Mouse (Mus musculus): Measurements from ENCODE around the gene Prok1. TPM values are rescaled to one million over a fixed set of nuclear protein-coding genes. Genes with fewer than 3 reads are reported as not detected.

Prok1 gene
- polyA plus RNA-seq, 1 experiment from 2014 or later = not detected

DNA sequence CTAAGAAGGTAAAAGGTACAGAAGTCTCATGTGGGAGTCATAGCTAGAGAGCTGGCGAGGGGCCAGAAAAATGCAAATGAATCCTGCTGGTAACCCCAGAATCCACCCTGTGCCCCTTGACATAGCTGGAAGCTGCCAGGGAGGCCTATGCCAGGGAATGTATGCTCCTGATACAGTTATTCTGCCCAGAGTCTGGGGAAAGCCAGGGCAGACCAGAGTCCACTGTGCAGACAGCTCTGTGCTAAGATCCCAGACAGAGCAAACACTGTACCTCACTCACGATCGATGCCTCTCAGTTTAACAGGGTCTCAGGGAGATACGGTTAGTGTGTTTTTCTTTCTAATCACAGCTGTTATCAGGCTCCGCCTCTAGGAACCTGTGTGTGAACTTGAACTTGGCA lies 9.7 kb downstream of the Prok1 start:
- H3K9ac ChIP-seq (ENCODE audit: low read depth, low read length) = no peak overlapping the region

DNA sequence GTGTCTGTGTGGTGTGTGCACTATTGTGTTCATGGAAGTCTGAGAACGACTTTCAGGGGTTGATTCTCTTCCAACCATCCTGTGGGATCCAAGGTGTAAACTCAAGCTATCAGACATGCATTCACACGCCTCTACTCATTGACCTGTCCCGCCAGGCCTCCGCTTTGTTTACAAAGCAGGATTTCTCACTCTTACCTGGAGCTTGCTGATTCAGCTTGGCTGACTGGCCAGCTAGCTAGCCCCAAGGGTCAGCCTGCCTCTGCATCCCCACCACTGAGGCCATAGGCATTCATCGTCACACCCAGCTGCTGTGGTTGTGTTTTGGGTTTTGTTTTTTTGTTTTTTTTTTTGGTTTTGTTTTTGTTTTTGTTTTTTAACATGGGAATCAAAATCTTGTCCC lies 10.3 kb downstream of the Prok1 start:
- no peak for DNase-seq (ENCODE audit: low spot score)
- ATAC-seq (ENCODE audit: low FRiP score) = no peak
- Histone ChIP-seq H3K4me2 (replicated peaks; ENCODE audit: low read depth, low read length) (no peak overlapping the region), H3K4me3 (ENCODE audit: low read depth, low read length) (no peak overlapping the region), H3K9me3 (ENCODE audit: control insufficient read depth, low read length) (no peaks in the 10 kb centered on the region), H3K4me1 (replicated peaks; ENCODE audit: control insufficient read depth, insufficient read depth, low read length) (no peaks in the 10 kb centered on the region), H3K27ac (ENCODE audit: low read depth, low read length) (no peak overlapping the region), H3K27me3 (ENCODE audit: control insufficient read depth, insufficient read depth, low read length) (no peaks in the 10 kb centered on the region), H3K9ac (ENCODE audit: low read depth, low read length) (no peak overlapping the region), H3K36me3 (ENCODE audit: control insufficient read depth, insufficient read depth, low read length) (no peaks in the 10 kb centered on the region)
- WGBS = 80% methylated on average over 5 of the region's 5 CpGs

More for the DNA sequence above, 9.7 kb downstream of the Prok1 start:
- 79% methylated on average over 5 of the region's 5 CpGs for WGBS
- Histone ChIP-seq H3K4me1 (replicated peaks; ENCODE audit: control insufficient read depth, insufficient read depth, low read length) (no peaks in the 10 kb centered on the region), H3K4me3 (ENCODE audit: low read depth, low read length) (no peak overlapping the region), H3K9me3 (ENCODE audit: control insufficient read depth, low read length) (no peaks in the 10 kb centered on the region), H3K36me3 (ENCODE audit: control insufficient read depth, insufficient read depth, low read length) (no peaks in the 10 kb centered on the region), H3K4me2 (replicated peaks; ENCODE audit: low read depth, low read length) (no peak overlapping the region), H3K27me3 (ENCODE audit: control insufficient read depth, insufficient read depth, low read length) (no peaks in the 10 kb centered on the region), H3K27ac (ENCODE audit: low read depth, low read length) (no peak overlapping the region)
- DNase-seq (ENCODE audit: low spot score) (no peak), ATAC-seq (ENCODE audit: low FRiP score) (no peak)

DNA sequence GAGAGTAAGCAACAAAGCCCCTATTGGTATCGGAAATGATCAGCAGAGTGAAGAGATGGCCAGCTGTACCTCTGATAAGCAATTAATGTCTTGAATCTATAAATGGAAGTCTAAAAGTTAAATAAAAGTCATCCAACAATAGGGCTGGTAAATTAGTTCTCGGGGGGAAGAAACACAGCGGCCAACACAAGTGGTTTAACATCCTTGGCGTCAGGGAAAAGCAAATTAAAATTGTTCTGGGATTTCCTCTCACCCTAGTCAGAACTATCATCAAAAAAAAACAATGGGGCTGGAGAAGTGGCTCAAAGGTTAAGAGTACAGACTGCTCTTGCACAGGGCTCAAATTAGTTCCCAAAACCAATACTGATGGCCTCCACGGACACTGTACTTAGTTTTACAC lies 13.7 kb downstream of the Prok1 start:
- Histone ChIP-seq H3K9me3 (ENCODE audit: control insufficient read depth, low read length) (no peaks in the 10 kb centered on the region), H3K4me1 (replicated peaks; ENCODE audit: control insufficient read depth, insufficient read depth, low read length) (no peaks in the 10 kb centered on the region), H3K27ac (ENCODE audit: low read depth, low read length) (no peak overlapping the region), H3K4me3 (ENCODE audit: low read depth, low read length) (no peak overlapping the region), H3K9ac (ENCODE audit: low read depth, low read length) (no peak overlapping the region), H3K27me3 (ENCODE audit: control insufficient read depth, insufficient read depth, low read length) (no peaks in the 10 kb centered on the region), H3K4me2 (replicated peaks; ENCODE audit: low read depth, low read length) (no peak overlapping the region), H3K36me3 (ENCODE audit: control insufficient read depth, insufficient read depth, low read length) (no peaks in the 10 kb centered on the region)
- WGBS = 86% methylated on average over 5 of the region's 5 CpGs
- no peak for ATAC-seq (ENCODE audit: low FRiP score)
- DNase-seq (ENCODE audit: low spot score) = no peak

DNA sequence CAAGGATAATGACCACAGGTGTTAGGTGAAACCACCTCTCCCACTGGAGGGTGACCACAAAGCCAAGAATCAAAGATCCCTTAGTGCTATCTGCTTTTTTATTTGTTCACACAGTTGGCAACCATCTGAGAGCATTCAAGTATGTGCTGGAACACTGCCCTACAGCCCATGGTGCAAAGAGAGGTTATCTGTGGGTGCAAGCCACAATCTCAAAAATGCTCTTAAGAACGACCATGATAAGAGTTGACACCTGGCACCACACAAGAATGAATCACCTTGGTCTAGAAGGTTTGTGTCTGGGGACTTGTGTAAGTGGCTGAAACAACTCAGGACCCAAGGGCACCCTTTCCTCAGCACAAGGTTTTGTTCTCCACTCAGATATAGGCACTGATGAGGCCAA lies 16.3 kb downstream of the Prok1 start:
- H3K4me2 ChIP-seq (replicated peaks; ENCODE audit: low read depth, low read length) = no peak overlapping the region
- no peak for DNase-seq (ENCODE audit: low spot score)
- no peaks in the 10 kb centered on the region for H3K4me1 ChIP-seq (replicated peaks; ENCODE audit: control insufficient read depth, insufficient read depth, low read length)
- no peak for ATAC-seq (ENCODE audit: low FRiP score)
- H3K9ac ChIP-seq (ENCODE audit: low read depth, low read length) = no peak overlapping the region
- no peaks in the 10 kb centered on the region for H3K36me3 ChIP-seq (ENCODE audit: control insufficient read depth, insufficient read depth, low read length)
- H3K4me3 ChIP-seq (ENCODE audit: low read depth, low read length) = no peak overlapping the region
- H3K27me3 ChIP-seq (ENCODE audit: control insufficient read depth, insufficient read depth, low read length) = no peaks in the 10 kb centered on the region
- no peak overlapping the region for H3K27ac ChIP-seq (ENCODE audit: low read depth, low read length)
- 65% methylated on average over 1 of the region's 1 CpGs for WGBS
- H3K9me3 ChIP-seq (ENCODE audit: control insufficient read depth, low read length) = no peaks in the 10 kb centered on the region

DNA sequence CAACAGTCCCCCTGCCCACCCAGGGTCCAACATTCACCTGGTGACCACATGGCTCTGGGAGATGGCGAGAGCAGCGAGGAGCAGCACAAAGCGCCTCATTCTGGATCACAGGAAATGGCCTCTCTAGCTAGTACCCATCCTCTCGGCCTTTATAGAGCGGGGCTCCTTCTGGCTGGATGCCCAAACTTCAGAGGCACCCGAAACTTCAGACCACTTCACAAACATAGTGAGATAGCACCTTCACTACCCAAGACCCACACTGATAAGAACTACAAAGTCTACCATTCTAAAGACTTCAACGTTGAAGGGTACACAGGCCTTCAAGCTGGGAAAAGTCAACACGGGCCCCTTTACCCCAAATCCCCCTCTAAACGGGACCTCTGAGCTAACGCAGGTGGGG lies 17.9 kb downstream of the Prok1 start, which contains the start of gene Cym:
Cym (minus strand) TSS at position 125 of the 400 bp plus-strand sequence.
- 81% methylated on average over 10 of the region's 10 CpGs for WGBS
- Histone ChIP-seq H3K27ac (ENCODE audit: low read depth, low read length) (no peak within 1 kb of the TSS), H3K4me2 (replicated peaks; ENCODE audit: low read depth, low read length) (no peak within 1 kb of the TSS), H3K9ac (ENCODE audit: low read depth, low read length) (no peak within 1 kb of the TSS), H3K27me3 (ENCODE audit: control insufficient read depth, insufficient read depth, low read length) (no peaks in the 10 kb centered on the region), H3K9me3 (ENCODE audit: control insufficient read depth, low read length) (no peaks in the 10 kb centered on the region), H3K4me3 (ENCODE audit: low read depth, low read length) (no peak within 1 kb of the TSS), H3K36me3 (ENCODE audit: control insufficient read depth, insufficient read depth, low read length) (no peaks in the 10 kb centered on the region), H3K4me1 (replicated peaks; ENCODE audit: control insufficient read depth, insufficient read depth, low read length) (no peaks in the 10 kb centered on the region)
- no peak for DNase-seq (ENCODE audit: low spot score)
- no peak for ATAC-seq (ENCODE audit: low FRiP score)

DNA sequence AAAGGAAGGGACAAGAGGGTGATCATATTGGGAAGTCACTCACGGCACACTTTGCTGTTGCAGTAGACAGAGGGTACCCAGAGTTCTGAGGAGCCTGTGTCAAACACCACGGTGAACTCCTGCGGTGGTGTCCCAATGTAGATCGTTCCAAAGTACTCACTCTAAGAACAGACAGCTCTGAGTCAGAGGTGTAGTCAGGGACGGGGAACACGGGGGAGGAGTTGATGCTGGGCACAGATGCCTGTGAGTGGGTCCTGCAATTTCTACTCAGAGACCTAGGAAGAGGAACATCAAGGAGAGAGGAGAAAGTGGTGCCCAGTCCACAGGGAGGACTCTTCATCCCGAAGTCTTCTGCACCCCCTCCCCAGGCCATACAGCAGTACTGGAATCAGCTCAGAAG lies 20.9 kb downstream of the Prok1 start:
- Histone ChIP-seq H3K4me2 (replicated peaks; ENCODE audit: low read depth, low read length) (no peak overlapping the region), H3K36me3 (ENCODE audit: control insufficient read depth, insufficient read depth, low read length) (no peaks in the 10 kb centered on the region), H3K9me3 (ENCODE audit: control insufficient read depth, low read length) (no peaks in the 10 kb centered on the region), H3K27ac (ENCODE audit: low read depth, low read length) (no peak overlapping the region), H3K4me1 (replicated peaks; ENCODE audit: control insufficient read depth, insufficient read depth, low read length) (no peaks in the 10 kb centered on the region), H3K9ac (ENCODE audit: low read depth, low read length) (no peak overlapping the region), H3K4me3 (ENCODE audit: low read depth, low read length) (no peak overlapping the region), H3K27me3 (ENCODE audit: control insufficient read depth, insufficient read depth, low read length) (no peaks in the 10 kb centered on the region)
- WGBS = 93% methylated on average over 7 of the region's 7 CpGs
- no peak for DNase-seq (ENCODE audit: low spot score)
- no peak for ATAC-seq (ENCODE audit: low FRiP score)

DNA sequence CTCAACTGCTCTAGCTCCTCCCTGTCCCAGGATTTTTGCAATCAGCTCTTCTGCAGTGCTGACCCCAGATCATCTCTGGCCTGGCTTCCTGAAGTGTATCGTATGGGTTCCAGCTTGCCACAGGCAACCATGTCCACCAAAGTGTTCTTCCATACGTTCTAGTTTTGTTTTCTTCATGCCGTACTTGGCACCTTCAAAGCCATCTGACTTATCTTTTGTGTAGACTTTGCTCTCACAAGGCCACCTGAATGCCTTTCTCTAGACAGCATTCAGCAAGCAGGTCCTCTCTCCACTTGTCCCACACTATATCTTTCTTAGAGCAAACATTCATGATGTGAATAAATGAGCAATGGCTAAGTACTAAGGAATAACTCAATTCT lies 22.4 kb downstream of the Prok1 start:
- ATAC-seq (ENCODE audit: low FRiP score) (no peak), DNase-seq (ENCODE audit: low spot score) (no peak)
- Histone ChIP-seq H3K4me3 (ENCODE audit: low read depth, low read length) (no peak overlapping the region), H3K4me1 (replicated peaks; ENCODE audit: control insufficient read depth, insufficient read depth, low read length) (no peaks in the 10 kb centered on the region), H3K9me3 (ENCODE audit: control insufficient read depth, low read length) (no peaks in the 10 kb centered on the region), H3K27me3 (ENCODE audit: control insufficient read depth, insufficient read depth, low read length) (no peaks in the 10 kb centered on the region), H3K4me2 (replicated peaks; ENCODE audit: low read depth, low read length) (no peak overlapping the region), H3K36me3 (ENCODE audit: control insufficient read depth, insufficient read depth, low read length) (no peaks in the 10 kb centered on the region), H3K9ac (ENCODE audit: low read depth, low read length) (no peak overlapping the region), H3K27ac (ENCODE audit: low read depth, low read length) (no peak overlapping the region)
- 90% methylated on average over 3 of the region's 3 CpGs for WGBS

DNA sequence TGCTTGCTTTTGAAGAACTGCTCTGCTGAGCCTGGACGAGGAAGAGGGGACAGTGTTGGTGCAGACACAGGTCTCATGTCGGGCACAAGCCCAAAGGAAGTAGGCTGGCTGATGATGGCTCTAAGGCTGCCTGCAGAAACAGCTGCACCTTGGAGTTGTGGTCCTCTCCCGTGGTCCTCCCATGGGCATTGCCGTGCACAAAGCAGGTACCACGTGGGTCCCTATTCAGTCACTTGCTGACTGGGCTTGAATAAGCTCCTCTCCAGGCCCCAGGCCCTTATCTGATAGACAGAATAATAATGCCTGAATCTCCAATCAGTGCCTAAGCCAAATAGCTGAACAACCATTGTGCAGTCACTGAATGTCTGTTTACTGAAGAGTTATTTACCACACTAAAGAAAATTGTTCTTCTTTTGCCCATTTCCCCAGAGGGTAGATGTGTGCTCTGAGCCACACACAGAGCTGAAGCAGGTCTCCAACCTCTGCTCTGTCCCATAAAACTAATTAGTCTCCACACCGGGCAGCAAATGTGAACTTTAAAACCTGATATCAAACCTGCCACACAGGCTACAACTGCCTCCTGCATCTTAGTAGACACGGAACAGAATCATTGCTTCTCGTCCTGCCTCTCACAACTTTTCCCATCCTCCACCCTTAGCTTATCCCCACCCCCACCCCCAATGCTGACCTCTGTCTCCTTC lies 23.0 kb downstream of the Prok1 start:
- Histone ChIP-seq H3K9me3 (ENCODE audit: control insufficient read depth, low read length) (no peaks in the 10 kb centered on the region), H3K4me1 (replicated peaks; ENCODE audit: control insufficient read depth, insufficient read depth, low read length) (no peaks in the 10 kb centered on the region), H3K4me2 (replicated peaks; ENCODE audit: low read depth, low read length) (no peak overlapping the region), H3K36me3 (ENCODE audit: control insufficient read depth, insufficient read depth, low read length) (no peaks in the 10 kb centered on the region), H3K27me3 (ENCODE audit: control insufficient read depth, insufficient read depth, low read length) (no peaks in the 10 kb centered on the region), H3K4me3 (ENCODE audit: low read depth, low read length) (no peak overlapping the region), H3K27ac (ENCODE audit: low read depth, low read length) (no peak overlapping the region), H3K9ac (ENCODE audit: low read depth, low read length) (no peak overlapping the region)
- DNase-seq (ENCODE audit: low spot score) (no peak), ATAC-seq (ENCODE audit: low FRiP score) (no peak; the same call in 1 of the 2 replicates)
- WGBS = 79% methylated on average over 8 of the region's 8 CpGs

DNA sequence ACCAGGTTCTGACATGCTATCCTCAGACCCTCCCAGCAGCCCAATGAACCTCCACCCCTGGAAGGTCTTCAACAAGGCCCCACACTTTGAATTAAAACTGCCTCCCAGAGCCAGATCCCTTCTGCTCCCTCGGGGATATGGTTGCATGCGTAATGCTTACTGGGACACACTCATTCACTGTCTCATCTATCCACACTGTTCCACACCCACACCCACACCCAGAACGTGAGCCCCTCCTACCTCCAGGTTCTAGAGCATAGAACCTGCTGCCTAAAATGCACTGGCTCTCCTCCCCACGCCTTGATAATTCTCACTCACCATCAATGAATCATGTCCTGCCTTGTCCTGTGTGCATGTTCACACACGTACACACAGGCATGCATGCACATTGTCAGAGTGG lies 24.9 kb downstream of the Prok1 start:
- Histone ChIP-seq H3K9ac (ENCODE audit: low read depth, low read length) (no peak overlapping the region), H3K27ac (ENCODE audit: low read depth, low read length) (no peak overlapping the region), H3K4me3 (ENCODE audit: low read depth, low read length) (no peak overlapping the region), H3K36me3 (ENCODE audit: control insufficient read depth, insufficient read depth, low read length) (no peaks in the 10 kb centered on the region), H3K4me1 (replicated peaks; ENCODE audit: control insufficient read depth, insufficient read depth, low read length) (no peaks in the 10 kb centered on the region), H3K9me3 (ENCODE audit: control insufficient read depth, low read length) (no peaks in the 10 kb centered on the region), H3K4me2 (replicated peaks; ENCODE audit: low read depth, low read length) (no peak overlapping the region), H3K27me3 (ENCODE audit: control insufficient read depth, insufficient read depth, low read length) (no peaks in the 10 kb centered on the region)
- 90% methylated on average over 5 of the region's 5 CpGs for WGBS
- DNase-seq (ENCODE audit: low spot score) = no peak
- ATAC-seq (ENCODE audit: low FRiP score) = no peak
